Mouse (Mus musculus) cortical plate, adult 2 months (tissue): ENCODE results near the gene Grik4. TPM values are rescaled to one million over a fixed set of nuclear protein-coding genes. Genes with fewer than 3 reads are reported as not detected.

Experiments used
- H3K27ac ChIP-seq: fragments of 200-500 bp; 2 replicates; pipeline ENCODE4 v1.5.1; 2012; ENCODE audit warnings: low read length, control low read depth, inconsistent platforms; ENCODE audit not compliant: insufficient read depth
- H3K4me1 ChIP-seq: fragments of 200-500 bp; 2 replicates; pipeline ENCODE4 v1.6.1; 2011; ENCODE audit warnings: low read length; ENCODE audit not compliant: control insufficient read depth, insufficient read depth
- H3K4me3 ChIP-seq: fragments of 200-500 bp; 2 replicates; pipeline ENCODE4 v1.5.1; 2011; ENCODE audit warnings: mild to moderate bottlenecking, low read length, control low read depth; ENCODE audit not compliant: insufficient read depth
- CTCF ChIP-seq: fragments of 200-500 bp; IDR thresholded peaks from 2 replicates; pipeline ENCODE4 v1.5.1; 2011; ENCODE audit warnings: mild to moderate bottlenecking, control low read depth, low read length; ENCODE audit not compliant: insufficient read depth; ENCODE audit errors: extremely low read depth
- POLR2A ChIP-seq: fragments of 200-500 bp; IDR thresholded peaks from 2 replicates; pipeline ENCODE4 v1.6.1; 2011; ENCODE audit warnings: mild to moderate bottlenecking, low read length, control low read depth; ENCODE audit not compliant: insufficient read depth; ENCODE audit errors: extremely low read depth
- polyA plus RNA-seq: library from polyadenylated mRNA; depleted of rRNA; stranded (reverse); fragments of >200 nt; gene quantifications from 2 replicates; pipeline ENCODE4 v1.2.3, GENCODE M21; 2012

Grik4 gene
- polyA plus RNA-seq, 1 experiment = 10.9 TPM

- Histone ChIP-seq H3K4me3 (no peak overlapping the region), H3K27ac (no peak overlapping the region), H3K4me1 (peaks cover 2% of the 10 kb centered on the region; the same call in 1 of the 2 replicates)
- TF ChIP-seq CTCF (no peak), POLR2A (no peak)
These were observed 346.8 kb downstream of the Grik4 start for GRCm38 (mm10) chr9:42597525-42597924.

GRCm38 (mm10) chr9:42578511-42578910, 365.8 kb downstream of the Grik4 start:
- no peak overlapping the region for H3K27ac ChIP-seq
- no peaks in the 10 kb centered on the region for H3K4me1 ChIP-seq
- TF ChIP-seq CTCF (no peak), POLR2A (no peak)
- H3K4me3 ChIP-seq = no peak overlapping the region

GRCm38 (mm10) chr9:42578106-42578505, 366.2 kb downstream of the Grik4 start:
- no peaks in the 10 kb centered on the region for H3K4me1 ChIP-seq
- TF ChIP-seq CTCF = no peak
- TF ChIP-seq POLR2A = no peak
- H3K27ac ChIP-seq = no peak overlapping the region
- no peak overlapping the region for H3K4me3 ChIP-seq

GRCm38 (mm10) chr9:42573616-42574350, 370.5 kb downstream of the Grik4 start:
- no peak overlapping the region for H3K4me3 ChIP-seq
- TF ChIP-seq POLR2A = 0 out of 2 replicates have a peak, but pooled peaks have one; percentile 21
- TF ChIP-seq CTCF = no peak

GRCm38 (mm10) chr9:42573180-42573579, 371.1 kb downstream of the Grik4 start:
- TF ChIP-seq POLR2A (no peak), CTCF (peak; percentile 63)
- no peak overlapping the region for H3K27ac ChIP-seq
- no peak overlapping the region for H3K4me3 ChIP-seq
- H3K4me1 ChIP-seq = 0 out of 2 replicates have a peak, but pooled peaks cover 1% of the 10 kb centered on the region

More at GRCm38 (mm10) chr9:42573616-42574350, 370.5 kb downstream of the Grik4 start:
- no peaks in the 10 kb centered on the region for H3K4me1 ChIP-seq
- H3K27ac ChIP-seq = no peak overlapping the region

GRCm38 (mm10) chr9:42565921-42566320, 378.4 kb downstream of the Grik4 start:
- Histone ChIP-seq H3K4me1 (peaks cover 3% of the 10 kb centered on the region; the same call in 1 of the 2 replicates), H3K27ac (no peak overlapping the region), H3K4me3 (no peak overlapping the region)
- no peak for TF ChIP-seq POLR2A
- no peak for TF ChIP-seq CTCF

GRCm38 (mm10) chr9:42555186-42555585, 389.1 kb downstream of the Grik4 start:
- Histone ChIP-seq H3K27ac (no peak overlapping the region), H3K4me3 (no peak overlapping the region), H3K4me1 (no peaks in the 10 kb centered on the region)
- TF ChIP-seq CTCF = no peak

GRCm38 (mm10) chr9:42550116-42550515, 394.2 kb downstream of the Grik4 start:
- Histone ChIP-seq H3K4me3 (no peak overlapping the region), H3K4me1 (no peaks in the 10 kb centered on the region), H3K27ac (no peak overlapping the region)
- TF ChIP-seq POLR2A = no peak
- TF ChIP-seq CTCF = peak; percentile 93

- Histone ChIP-seq H3K4me1 (peaks cover 2% of the 10 kb centered on the region), H3K4me3 (no peak overlapping the region), H3K27ac (no peak overlapping the region)
- TF ChIP-seq CTCF = no peak
- no peak for TF ChIP-seq POLR2A
These were observed 395.3 kb downstream of the Grik4 start for GRCm38 (mm10) chr9:42548981-42549380.

- no peak overlapping the region for H3K27ac ChIP-seq
- no peak overlapping the region for H3K4me3 ChIP-seq
- H3K4me1 ChIP-seq = peaks cover 2% of the 10 kb centered on the region
- no peak for TF ChIP-seq POLR2A
- no peak for TF ChIP-seq CTCF
These were observed 399.8 kb downstream of the Grik4 start for GRCm38 (mm10) chr9:42544521-42544920.
